17 mouse cellular contexts compared by ENCODE assay signal in genomic region chr11:19950169-19950568, GRCm38 (mm10). TPM values are rescaled to one million over a fixed set of nuclear protein-coding genes. Genes with fewer than 3 reads are reported as not detected.
DNase-seq lines count a peak whose midpoint lies in the region; ATAC-seq and TF ChIP-seq lines count a peak whose summit lies in the region.
"Had no signal": no experiment of that assay in that cellular context is flagged by ENCODE, and none has a peak within 500 bp of the region (broad histone marks: within the 10 kb centered on the region; RNA-seq: fewer than 3 reads in every experiment).

No protein-coding gene starts in this region.

- no peak overlapping the region for H3K4me3 ChIP-seq in gastrocnemius, adult 2 months
- H3K4me3 ChIP-seq in kidney, postnatal 0 days (replicated peaks; ENCODE audit: low read depth, low read length) = no peak overlapping the region
- H3K4me3 ChIP-seq in ES-Bruce4 (ENCODE audit: low read depth, low read length) = no peak overlapping the region
- H3K4me3 ChIP-seq in limb, embryonic 15.5 days = no peak overlapping the region
- H3K4me3 ChIP-seq: forebrain, embryonic 12.5 days; midbrain, embryonic 12.5 days had no signal

- H3K36me3 ChIP-seq in kidney, postnatal 0 days (ENCODE audit: insufficient read depth, low read length) = no peaks in the 10 kb centered on the region
- H3K36me3 ChIP-seq in ES-Bruce4 (ENCODE audit: control insufficient read depth, insufficient read depth, low read length, poor library complexity, severe bottlenecking) = peaks cover 8% of the 10 kb centered on the region
- no peaks in the 10 kb centered on the region for H3K36me3 ChIP-seq in limb, embryonic 15.5 days

- no peak overlapping the region for H3K9ac ChIP-seq in kidney, postnatal 0 days (ENCODE audit: low read depth, low read length)
- H3K9ac ChIP-seq in ES-Bruce4 (ENCODE audit: low read depth, poor library complexity, severe bottlenecking) = no peak overlapping the region
- H3K9ac ChIP-seq in limb, embryonic 15.5 days = no peak overlapping the region
- H3K9ac ChIP-seq: forebrain, embryonic 12.5 days; midbrain, embryonic 12.5 days had no signal

- intact Hi-C loops in gastrocnemius, adult 2 months (cut with DNase I) = no loop called here

- no peak for TF ChIP-seq EP300 in ES-Bruce4 (IDR thresholded peaks at IDR 0.05; ENCODE audit: insufficient read depth, low read depth, low read length)

- no peaks in the 10 kb centered on the region for H3K9me3 ChIP-seq in kidney, postnatal 0 days (replicated peaks; ENCODE audit: low read length)
- no peaks in the 10 kb centered on the region for H3K9me3 ChIP-seq in ES-Bruce4 (replicated peaks; ENCODE audit: control insufficient read depth, insufficient read depth, low read length, poor library complexity, severe bottlenecking)
- no peaks in the 10 kb centered on the region for H3K9me3 ChIP-seq in limb, embryonic 15.5 days
- H3K9me3 ChIP-seq: forebrain, embryonic 12.5 days; G1E; midbrain, embryonic 12.5 days had no signal

- no peak for TF ChIP-seq POLR2A in ES-Bruce4 (IDR thresholded peaks at IDR 0.05; ENCODE audit: insufficient read depth, low read length)

- H3K27me3 ChIP-seq in kidney, postnatal 0 days (ENCODE audit: insufficient read depth, low read length) = no peaks in the 10 kb centered on the region
- no peaks in the 10 kb centered on the region for H3K27me3 ChIP-seq in ES-Bruce4 (ENCODE audit: control insufficient read depth, insufficient read depth, low read length, poor library complexity, severe bottlenecking)
- H3K27me3 ChIP-seq in limb, embryonic 15.5 days = no peaks in the 10 kb centered on the region
- H3K27me3 ChIP-seq: forebrain, embryonic 12.5 days; midbrain, embryonic 12.5 days had no signal

- ATAC-seq in kidney, postnatal 0 days (replicated peaks; ENCODE audit: low FRiP score, low read depth) = no peak
- ATAC-seq in limb, embryonic 15.5 days (ENCODE audit: insufficient number of reproducible peaks, low FRiP score, low TSS enrichment, low read depth) = no peak
- ATAC-seq: hindbrain, postnatal 0 days had no signal

- no peak overlapping the region for H3K4me2 ChIP-seq in kidney, postnatal 0 days (ENCODE audit: low read length)
- no peak overlapping the region for H3K4me2 ChIP-seq in limb, embryonic 15.5 days
- H3K4me2 ChIP-seq: forebrain, embryonic 12.5 days; midbrain, embryonic 12.5 days had no signal

- peak overlapping the region; percentile 60 for H3K27ac ChIP-seq in gastrocnemius, adult 2 months
- H3K27ac ChIP-seq in kidney, postnatal 0 days = 0 out of 2 replicates have a peak overlapping the region, but pooled peaks have one; percentile 36
- peak overlapping the region; percentile 26; the same call in 1 of the 2 replicates for H3K27ac ChIP-seq in ES-Bruce4 (ENCODE audit: insufficient read depth, low read length)
- H3K27ac ChIP-seq in limb, embryonic 15.5 days = peak overlapping the region; percentile 63; the same call in 1 of the 2 replicates
- H3K27ac ChIP-seq: forebrain, embryonic 12.5 days; hindbrain, postnatal 0 days; midbrain, embryonic 12.5 days had no signal

- DNase-seq in gastrocnemius, adult 2 months = no peak
- no peak for DNase-seq in gastrocnemius, postnatal 10 days
- DNase-seq in kidney, postnatal 0 days (ENCODE audit: low spot score) = no peak
- no peak for DNase-seq in kidney, postnatal 14 days
- no peak for DNase-seq in spleen, adult 12 weeks (ENCODE audit: low spot score)
- no peak for DNase-seq in urinary bladder, postnatal 25 days (ENCODE audit: low spot score)
- DNase-seq: adrenal gland, postnatal 14 days; cerebellum, postnatal 25 days; heart, postnatal 36 days; kidney, postnatal 36 days; right cerebral cortex, postnatal 4 days had no signal

- H3K4me1 ChIP-seq in kidney, postnatal 0 days (replicated peaks; ENCODE audit: insufficient read depth, low read length) = peaks cover 21% of the 10 kb centered on the region
- peaks cover 11% of the 10 kb centered on the region for H3K4me1 ChIP-seq in ES-Bruce4 (ENCODE audit: control insufficient read depth, insufficient read depth, low read length)
- H3K4me1 ChIP-seq in limb, embryonic 15.5 days = peaks cover 42% of the 10 kb centered on the region

- 65% methylated on average over 8 of the region's 8 CpGs for WGBS in kidney, postnatal 0 days
- 60% methylated on average over 8 of the region's 8 CpGs for WGBS in limb, embryonic 15.5 days

- no peak for TF ChIP-seq CTCF in gastrocnemius, adult 2 months (IDR thresholded peaks at IDR 0.05)
- no peak for TF ChIP-seq CTCF in kidney, postnatal 0 days (IDR thresholded peaks at IDR 0.05; ENCODE audit: low read depth)
- TF ChIP-seq CTCF in ES-Bruce4 (IDR thresholded peaks at IDR 0.05; ENCODE audit: low read depth, low read length) = no peak

RNA-seq across cellular contexts. Expression of gene Spred2, which starts 26.0 kb away (rescaled TPM):
- total RNA-seq in gastrocnemius, adult 2 months (2021) = 1 to 10 TPM; 5.6 to 7.8 TPM
- 10 to 100 TPM; 17.3 to 19.4 TPM for total RNA-seq in gastrocnemius, postnatal 10 days (2021)
- 7.9 and 8.5 TPM in 2 replicates for polyA plus RNA-seq in kidney, postnatal 0 days (2015; fragmentation: Nextera tagmentation; extraction: Ambion mirVana)
- 41.9 and 43.5 TPM in 2 replicates for polyA plus RNA-seq in ES-Bruce4 (2011; ENCODE audit: insufficient read depth, insufficient read length, low read depth, missing spikeins)
- 7.1 and 8.9 TPM in 2 replicates for polyA plus RNA-seq in limb, embryonic 15.5 days (2015; fragmentation: Nextera tagmentation; extraction: Ambion mirVana)
